Mouse (Mus musculus) MEL (cell line): ENCODE data around the gene Fbln5. TPM values are rescaled to one million over a fixed set of nuclear protein-coding genes. Genes with fewer than 3 reads are reported as not detected.

ENCODE experiments used
- DNase-seq: peaks from one replicate; pipeline ENCODE4 v3.0.0; 2011; ENCODE audit warnings: low read depth, low spot score
- H3K27ac ChIP-seq: 2 replicates; pipeline ENCODE4 v1.5.1; 2012; ENCODE audit warnings: low read depth, mild to moderate bottlenecking, control low read depth, low read length, moderate library complexity; ENCODE audit not compliant: control insufficient read depth
- H3K27me3 ChIP-seq, 2 experiments: fragments of 150-350 bp in 1 of 2; sonication (generic) in 1 of 2; 2 replicates each; pipeline ENCODE4 v1.6.1; 2012; ENCODE audit warnings: low read length in 2 of 2, mild to moderate bottlenecking in 2 of 2, improper control_type of control experiment in 1 of 2, moderate library complexity in 1 of 2; ENCODE audit not compliant: insufficient read depth in 2 of 2, control insufficient read depth in 1 of 2
- H3K36me3 ChIP-seq, 2 experiments: 2 replicates each; pipeline ENCODE4 v1.6.1; 2012 to 2014; ENCODE audit warnings: low read length in 2 of 2, improper control_type of control experiment in 1 of 2, inconsistent platforms in 1 of 2, mild to moderate bottlenecking in 1 of 2; ENCODE audit not compliant: insufficient read depth in 2 of 2, control insufficient read depth in 1 of 2
- H3K4me1 ChIP-seq, 2 experiments: fragments of 150-350 bp in 1 of 2; sonication (generic) in 1 of 2; 2 replicates each; pipeline ENCODE4 v1.6.1; 2012; ENCODE audit warnings: low read length in 2 of 2, improper control_type of control experiment in 1 of 2, mild to moderate bottlenecking in 1 of 2; ENCODE audit not compliant: insufficient read depth in 2 of 2, control insufficient read depth in 1 of 2
- H3K4me3 ChIP-seq, 2 experiments: fragments of 150-350 bp in 1 of 2; sonication (generic) in 1 of 2; 2 replicates each; pipeline ENCODE4 v1.5.1; 2012; ENCODE audit warnings: low read depth in 2 of 2, low read length in 2 of 2, mild to moderate bottlenecking in 2 of 2, moderate library complexity in 2 of 2, control low read depth in 1 of 2, improper control_type of control experiment in 1 of 2; ENCODE audit not compliant: control insufficient read depth in 1 of 2, insufficient read depth in 1 of 2
- H3K79me2 ChIP-seq: 2 replicates; pipeline ENCODE4 v1.6.1; 2012; ENCODE audit warnings: mild to moderate bottlenecking, low read length, moderate library complexity; ENCODE audit not compliant: control insufficient read depth, poor library complexity, insufficient read depth
- H3K9ac ChIP-seq: 2 replicates; pipeline ENCODE4 v1.6.1; 2012; ENCODE audit warnings: low read depth, mild to moderate bottlenecking, control low read depth, low read length, moderate library complexity; ENCODE audit not compliant: control insufficient read depth, poor library complexity, severe bottlenecking
- H3K9me3 ChIP-seq: fragments of 150-350 bp; sonication (generic); replicated peaks from 2 replicates; pipeline ENCODE4 v1.6.1; 2012; ENCODE audit warnings: mild to moderate bottlenecking, low read length, improper control_type of control experiment, moderate library complexity; ENCODE audit not compliant: insufficient read depth
- BHLHE40 ChIP-seq: IDR thresholded peaks from 2 replicates; pipeline ENCODE4 v1.6.1; 2012; ENCODE audit warnings: low read depth, mild to moderate bottlenecking, inconsistent platforms, low read length, improper control_type of control experiment, borderline replicate concordance
- CHD2 ChIP-seq: IDR thresholded peaks from 2 replicates; pipeline ENCODE4 v1.6.1; 2011; ENCODE audit warnings: low read length, improper control_type of control experiment
- CTCF ChIP-seq, 3 experiments: IDR thresholded peaks in 2 of 3; conservative IDR thresholded peaks in 1 of 3; 2 replicates each; pipeline ENCODE4 v1.5.1; 2011 to 2012; ENCODE audit warnings: low read length in 3 of 3, low read depth in 2 of 3, mild to moderate bottlenecking in 2 of 3, improper control_type of control experiment in 1 of 3, inconsistent platforms in 1 of 3, mixed read lengths in 1 of 3, moderate library complexity in 1 of 3; ENCODE audit not compliant: control insufficient read depth in 1 of 3, insufficient read depth in 1 of 3, poor library complexity in 1 of 3, severe bottlenecking in 1 of 3
- ELF1 ChIP-seq: IDR thresholded peaks from 2 replicates; pipeline ENCODE4 v1.6.1; 2014; ENCODE audit warnings: low read depth, mild to moderate bottlenecking, inconsistent platforms, low read length, improper control_type of control experiment, moderate library complexity
- ETS1 ChIP-seq: IDR thresholded peaks from 2 replicates; pipeline ENCODE4 v1.6.1; 2012; ENCODE audit warnings: low read depth, mild to moderate bottlenecking, inconsistent platforms, low read length, improper control_type of control experiment, moderate library complexity
- HCFC1 ChIP-seq: IDR thresholded peaks from 2 replicates; pipeline ENCODE4 v1.6.1; 2012; ENCODE audit warnings: low read depth, mild to moderate bottlenecking, inconsistent platforms, low read length, improper control_type of control experiment, moderate library complexity
- MAZ ChIP-seq: IDR thresholded peaks from 2 replicates; pipeline ENCODE4 v1.6.1; 2012; ENCODE audit warnings: low read depth, mild to moderate bottlenecking, inconsistent platforms, low read length, improper control_type of control experiment
- MXI1 ChIP-seq: IDR thresholded peaks from 2 replicates; pipeline ENCODE4 v1.6.1; 2011; ENCODE audit warnings: mild to moderate bottlenecking, low read depth, low read length, improper control_type of control experiment
- MYB ChIP-seq: IDR thresholded peaks from 2 replicates; pipeline ENCODE4 v1.6.1; 2011; ENCODE audit warnings: mild to moderate bottlenecking, low read depth, low read length, improper control_type of control experiment
- MYC ChIP-seq: IDR thresholded peaks from 2 replicates; pipeline ENCODE4 v1.6.1; 2011; ENCODE audit warnings: low read depth, mild to moderate bottlenecking, low read length, improper control_type of control experiment, moderate library complexity
- POLR2AphosphoS5 ChIP-seq: IDR thresholded peaks from 2 replicates; pipeline ENCODE4 v1.6.1; 2012; ENCODE audit warnings: low read depth, borderline replicate concordance, mild to moderate bottlenecking, inconsistent platforms, low read length, moderate library complexity, mixed read lengths
- RAD21 ChIP-seq: IDR thresholded peaks from 2 replicates; pipeline ENCODE4 v1.6.1; 2011; ENCODE audit warnings: mild to moderate bottlenecking, low read depth, low read length, improper control_type of control experiment
- RCOR1 ChIP-seq: IDR thresholded peaks from 2 replicates; pipeline ENCODE4 v1.6.1; 2012; ENCODE audit warnings: low read depth, mild to moderate bottlenecking, inconsistent platforms, low read length, improper control_type of control experiment
- SMC3 ChIP-seq: IDR thresholded peaks from 2 replicates; pipeline ENCODE4 v1.6.1; 2011; ENCODE audit warnings: low read depth, low read length, improper control_type of control experiment
- TAL1 ChIP-seq: IDR thresholded peaks from 2 replicates; pipeline ENCODE4 v1.6.1; 2012; ENCODE audit warnings: mild to moderate bottlenecking, inconsistent platforms, low read length, moderate library complexity, mixed read lengths
- TBP ChIP-seq: IDR thresholded peaks from 2 replicates; pipeline ENCODE4 v1.8.0; 2011; ENCODE audit warnings: low read depth, low read length, improper control_type of control experiment
- UBTF ChIP-seq: IDR thresholded peaks from 2 replicates; pipeline ENCODE4 v1.6.1; 2012; ENCODE audit warnings: low read depth, mild to moderate bottlenecking, inconsistent platforms, low read length, improper control_type of control experiment, moderate library complexity, borderline replicate concordance; ENCODE audit not compliant: insufficient read depth
- ZC3H11A ChIP-seq: IDR thresholded peaks from 2 replicates; pipeline ENCODE4 v1.6.1; 2012; ENCODE audit warnings: low read depth, mild to moderate bottlenecking, inconsistent platforms, low read length, improper control_type of control experiment
- ZKSCAN1 ChIP-seq: IDR thresholded peaks from 2 replicates; pipeline ENCODE4 v1.6.1; 2012; ENCODE audit warnings: low read depth, mild to moderate bottlenecking, inconsistent platforms, low read length, improper control_type of control experiment, moderate library complexity
- ZNF384 ChIP-seq: IDR thresholded peaks from 2 replicates; pipeline ENCODE4 v1.6.1; 2012; ENCODE audit warnings: low read depth, mild to moderate bottlenecking, inconsistent platforms, low read length, improper control_type of control experiment
- polyA plus RNA-seq, 2 experiments: library from polyadenylated mRNA; stranded (reverse) in 1 of 2; unstranded in 1 of 2; fragments of >175 nt in 1 of 2; fragments of >200 nt in 1 of 2; gene quantifications; 2 replicates each; pipeline versions ENCODE4 v1.2.1 to v1.2.4; 2012; ENCODE audit warnings: low replicate concordance in 2 of 2, low read depth in 1 of 2; ENCODE audit not compliant: insufficient read length in 2 of 2, insufficient read depth in 1 of 2, missing spikeins in 1 of 2
- total RNA-seq: library from RNA; depleted of rRNA; stranded (reverse); fragments of 300-350 nt; gene quantifications from 2 replicates; pipeline ENCODE4 v1.2.3, GENCODE M21; 2012

Fbln5 gene
- total and polyA plus RNA-seq, 3 experiments: not detected

DNA sequence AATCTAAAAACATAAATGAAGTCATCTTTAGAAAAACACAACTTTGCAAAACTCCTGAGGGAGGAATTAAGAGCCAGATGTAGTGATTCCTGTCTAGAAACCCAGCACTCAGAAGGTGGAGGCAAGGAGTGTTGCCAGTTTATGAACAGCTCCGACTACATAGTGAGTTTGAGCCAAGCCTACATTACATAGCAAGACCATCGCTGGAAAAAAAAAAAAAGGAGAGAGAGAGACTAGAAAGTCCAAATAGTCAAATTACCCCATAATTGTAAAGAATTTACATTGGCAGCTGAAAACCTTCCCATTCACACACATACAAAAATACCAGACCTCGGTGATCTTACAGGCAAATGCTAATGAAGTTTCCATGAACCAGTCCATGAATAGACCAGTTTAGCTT lies 29.6 kb downstream of the Fbln5 start (continued):
- no peak for TF ChIP-seq CTCF (IDR thresholded peaks at IDR 0.05 in 2 of 3, conservative IDR thresholded peaks at IDR 0.05 in 1 of 3; ENCODE audit: control insufficient read depth in 1 of 3, insufficient read depth in 1 of 3, low read depth in 2 of 3, low read length in 3 of 3, poor library complexity in 1 of 3, severe bottlenecking in 1 of 3)

- no peak overlapping the region for H3K27ac ChIP-seq
- peak; percentile 5 for DNase-seq
- H3K9ac ChIP-seq: no peak overlapping the region
- no peak overlapping the region for H3K4me3 ChIP-seq
- H3K9me3 ChIP-seq: no peaks in the 10 kb centered on the region
- H3K36me3 ChIP-seq: no peaks in the 10 kb centered on the region
- TF ChIP-seq ETS1: no peak
- TF ChIP-seq SMC3: 0 out of 2 replicates have a peak, but pooled peaks have one; percentile 16
- no peak for TF ChIP-seq ZKSCAN1
- TF ChIP-seq RAD21: peak; percentile 35
- no peak for TF ChIP-seq ZNF384
- TF ChIP-seq CTCF (IDR thresholded peaks at IDR 0.05 in 2 of 3, conservative IDR thresholded peaks at IDR 0.05 in 1 of 3; ENCODE audit: control insufficient read depth in 1 of 3, insufficient read depth in 1 of 3, low read depth in 2 of 3, low read length in 3 of 3, poor library complexity in 1 of 3, severe bottlenecking in 1 of 3): peak; percentile 22 to 47 (median 22); a peak in 5 of 6 replicates
- H3K27me3 ChIP-seq: peaks cover 0 to 5% of the 10 kb centered on the region in 2 experiments; a peak in 2 of 4 replicates
- no peaks in the 10 kb centered on the region for H3K4me1 ChIP-seq
- H3K79me2 ChIP-seq: no peaks in the 10 kb centered on the region
Observed at GRCm38 (mm10) chr12:101782787-101783186, 36.1 kb downstream of the Fbln5 start.

DNA sequence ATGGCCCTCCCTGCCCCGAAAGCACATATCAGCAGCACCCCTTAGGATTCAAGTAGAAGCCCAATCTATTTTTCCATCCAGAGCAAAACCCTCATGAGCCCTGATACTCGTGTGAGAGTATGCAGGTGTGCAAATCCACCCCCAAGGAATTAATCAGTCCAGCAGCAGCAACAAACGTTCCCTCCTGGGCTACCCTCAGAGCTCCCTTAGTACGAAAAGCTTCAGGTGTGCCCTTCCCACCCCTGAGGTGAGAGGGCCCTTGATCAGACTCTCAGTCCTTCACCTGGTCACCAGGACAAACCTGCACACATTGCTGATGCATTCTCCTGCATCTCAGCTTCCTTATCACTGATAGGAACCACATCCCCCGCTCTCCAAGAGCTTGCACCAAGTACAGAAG lies 37.9 kb downstream of the Fbln5 start:
- Histone ChIP-seq H3K36me3 (no peaks in the 10 kb centered on the region), H3K27me3 (peaks cover 0 to 2% of the 10 kb centered on the region in 2 experiments; a peak in 2 of 4 replicates), H3K79me2 (no peaks in the 10 kb centered on the region), H3K27ac (no peak overlapping the region), H3K4me3 (no peak overlapping the region), H3K9me3 (no peaks in the 10 kb centered on the region), H3K9ac (no peak overlapping the region), H3K4me1 (no peaks in the 10 kb centered on the region)
- no peak for TF ChIP-seq BHLHE40
- no peak for TF ChIP-seq CHD2
- TF ChIP-seq UBTF: no peak
- no peak for TF ChIP-seq MYC
- TF ChIP-seq MXI1: no peak
- no peak for TF ChIP-seq MAZ
- TF ChIP-seq RAD21: no peak
- no peak for TF ChIP-seq TAL1
- TF ChIP-seq POLR2AphosphoS5: no peak
- no peak for TF ChIP-seq RCOR1
- TF ChIP-seq ZC3H11A: no peak
- no peak for TF ChIP-seq ELF1
- TF ChIP-seq HCFC1: no peak
- TF ChIP-seq TBP: no peak
- no peak for TF ChIP-seq MYB
- DNase-seq: no peak
